Comparison of ENCODE assay signal across 22 mouse cellular contexts in genomic region chr1:81952095-81952494, GRCm38 (mm10).
"Had no signal": no experiment of that assay in that cellular context is flagged by ENCODE, and none has a peak within 500 bp of the region (broad histone marks: within the 10 kb centered on the region; RNA-seq: fewer than 3 reads in every experiment).

No protein-coding gene starts in this region.

- H3K9ac ChIP-seq: liver, embryonic 13.5 days; liver, embryonic 15.5 days; liver, postnatal 0 days; lung, embryonic 15.5 days; midbrain, embryonic 12.5 days; neural tube, embryonic 13.5 days; neural tube, embryonic 15.5 days; stomach, embryonic 15.5 days had no signal

- ATAC-seq: liver, postnatal 0 days; lung, postnatal 0 days had no signal

- H3K4me3 ChIP-seq: liver, embryonic 13.5 days; liver, embryonic 15.5 days; lung, embryonic 15.5 days; megakaryocyte, embryonic 14.5 days; midbrain, embryonic 12.5 days; neural tube, embryonic 13.5 days; neural tube, embryonic 15.5 days; stomach, embryonic 15.5 days had no signal

- H3K27ac ChIP-seq: liver, embryonic 13.5 days; liver, embryonic 15.5 days; lung, embryonic 15.5 days; macrophage; midbrain, embryonic 12.5 days; neural tube, embryonic 13.5 days; neural tube, embryonic 15.5 days; stomach, embryonic 15.5 days; stomach, postnatal 0 days had no signal

- DNase-seq: liver, embryonic 13.5 days; liver, postnatal 0 days; lung, adult 2 months; lung, postnatal 14 days; lung, postnatal 36 days; right cerebral cortex, adult 18-20 months; right cerebral cortex, postnatal 25 days; right cerebral cortex, postnatal 4 days; spleen, adult 18-20 months; thymus, adult 2 months; thymus, postnatal 25 days; thymus, postnatal 4 days had no signal

- H3K27me3 ChIP-seq: liver, embryonic 13.5 days; liver, embryonic 15.5 days; lung, embryonic 15.5 days; megakaryocyte, embryonic 14.5 days; midbrain, embryonic 12.5 days; neural tube, embryonic 13.5 days; neural tube, embryonic 15.5 days; stomach, embryonic 15.5 days had no signal

- H3K9me3 ChIP-seq: liver, embryonic 13.5 days; liver, embryonic 15.5 days; lung, embryonic 15.5 days; megakaryocyte, embryonic 14.5 days; midbrain, embryonic 12.5 days; neural tube, embryonic 13.5 days; neural tube, embryonic 15.5 days; stomach, embryonic 15.5 days had no signal

- H3K4me1 ChIP-seq: liver, embryonic 13.5 days; liver, embryonic 15.5 days; lung, embryonic 15.5 days; megakaryocyte, embryonic 14.5 days; neural tube, embryonic 13.5 days; neural tube, embryonic 15.5 days; stomach, embryonic 15.5 days had no signal

- H3K4me2 ChIP-seq: liver, embryonic 13.5 days; liver, embryonic 15.5 days; lung, embryonic 15.5 days; midbrain, embryonic 12.5 days; neural tube, embryonic 13.5 days; neural tube, embryonic 15.5 days; stomach, embryonic 15.5 days had no signal

- H3K36me3 ChIP-seq: liver, embryonic 13.5 days; liver, embryonic 15.5 days; lung, embryonic 15.5 days; midbrain, embryonic 12.5 days; neural tube, embryonic 13.5 days; neural tube, embryonic 15.5 days; stomach, embryonic 15.5 days had no signal
